Mouse (Mus musculus): ENCODE data around the gene Erc2. TPM values are rescaled to one million over a fixed set of nuclear protein-coding genes. Genes with fewer than 3 reads are reported as not detected.

Erc2 gene
- polyA plus RNA-seq, 1 experiment: 0.90 TPM

- TF ChIP-seq MYOD1 (IDR thresholded peaks at IDR 0.05; ENCODE audit: control insufficient read depth, insufficient read length, low read depth) (no peak), CTCF (IDR thresholded peaks at IDR 0.05; ENCODE audit: control insufficient read depth, insufficient read depth, insufficient read length) (peak; percentile 30), USF1 (IDR thresholded peaks at IDR 0.05; ENCODE audit: low read depth) (no peak), FOSL1 (IDR thresholded peaks at IDR 0.05; ENCODE audit: insufficient read depth, low read length, poor library complexity, severe bottlenecking) (no peak), MYOG (IDR thresholded peaks at IDR 0.05; ENCODE audit: control insufficient read depth, extremely low read depth, insufficient read length) (no peak), CEBPB (IDR thresholded peaks at IDR 0.05; ENCODE audit: low read depth) (no peak), MAX (IDR thresholded peaks at IDR 0.05) (no peak)
- H3K79me3 ChIP-seq (ENCODE audit: low read depth): no peaks in the 10 kb centered on the region
- no peaks in the 10 kb centered on the region for H3K27me3 ChIP-seq (ENCODE audit: control insufficient read depth, insufficient read depth, insufficient read length)
- no peak overlapping the region for H3ac ChIP-seq (ENCODE audit: control insufficient read depth, insufficient read length, low read depth)
- H3K79me2 ChIP-seq (ENCODE audit: control insufficient read depth, insufficient read depth): no peaks in the 10 kb centered on the region
- no peak overlapping the region for H3K4me3 ChIP-seq (ENCODE audit: insufficient read depth, poor library complexity, severe bottlenecking)
- no peaks in the 10 kb centered on the region for H3K36me3 ChIP-seq (ENCODE audit: control insufficient read depth, insufficient read depth)
Measured at GRCm38 (mm10) chr14:27741248-27741916, 119.2 kb downstream of the Erc2 start.

GRCm38 (mm10) chr14:27754340-27754739, 132.1 kb downstream of the Erc2 start:
- H3K79me3 ChIP-seq (ENCODE audit: low read depth): no peaks in the 10 kb centered on the region
- TF ChIP-seq CTCF (IDR thresholded peaks at IDR 0.05; ENCODE audit: control insufficient read depth, insufficient read depth, insufficient read length) (no peak), CEBPB (IDR thresholded peaks at IDR 0.05; ENCODE audit: low read depth) (no peak), MYOD1 (IDR thresholded peaks at IDR 0.05; ENCODE audit: control insufficient read depth, insufficient read length, low read depth) (no peak), MAX (IDR thresholded peaks at IDR 0.05) (no peak), MYOG (IDR thresholded peaks at IDR 0.05; ENCODE audit: control insufficient read depth, extremely low read depth, insufficient read length) (no peak), USF1 (IDR thresholded peaks at IDR 0.05; ENCODE audit: low read depth) (no peak), FOSL1 (IDR thresholded peaks at IDR 0.05; ENCODE audit: insufficient read depth, low read length, poor library complexity, severe bottlenecking) (peak; percentile 17)
- no peak overlapping the region for H3ac ChIP-seq (ENCODE audit: control insufficient read depth, insufficient read length, low read depth)
- no peaks in the 10 kb centered on the region for H3K36me3 ChIP-seq (ENCODE audit: control insufficient read depth, insufficient read depth)
- no peaks in the 10 kb centered on the region for H3K27me3 ChIP-seq (ENCODE audit: control insufficient read depth, insufficient read depth, insufficient read length)
- H3K79me2 ChIP-seq (ENCODE audit: control insufficient read depth, insufficient read depth): no peaks in the 10 kb centered on the region
- no peak overlapping the region for H3K4me3 ChIP-seq (ENCODE audit: insufficient read depth, poor library complexity, severe bottlenecking)

GRCm38 (mm10) chr14:27756901-27757300, 134.7 kb downstream of the Erc2 start:
- Histone ChIP-seq H3K4me3 (ENCODE audit: insufficient read depth, poor library complexity, severe bottlenecking) (no peak overlapping the region), H3K36me3 (ENCODE audit: control insufficient read depth, insufficient read depth) (no peaks in the 10 kb centered on the region), H3K27me3 (ENCODE audit: control insufficient read depth, insufficient read depth, insufficient read length) (no peaks in the 10 kb centered on the region), H3ac (ENCODE audit: control insufficient read depth, insufficient read length, low read depth) (no peak overlapping the region), H3K79me2 (ENCODE audit: control insufficient read depth, insufficient read depth) (no peaks in the 10 kb centered on the region), H3K79me3 (ENCODE audit: low read depth) (no peaks in the 10 kb centered on the region)
- no peak for TF ChIP-seq CTCF (IDR thresholded peaks at IDR 0.05; ENCODE audit: control insufficient read depth, insufficient read depth, insufficient read length)
- TF ChIP-seq MYOD1 (IDR thresholded peaks at IDR 0.05; ENCODE audit: control insufficient read depth, insufficient read length, low read depth): no peak
- no peak for TF ChIP-seq CEBPB (IDR thresholded peaks at IDR 0.05; ENCODE audit: low read depth)
- no peak for TF ChIP-seq FOSL1 (IDR thresholded peaks at IDR 0.05; ENCODE audit: insufficient read depth, low read length, poor library complexity, severe bottlenecking)
- no peak for TF ChIP-seq USF1 (IDR thresholded peaks at IDR 0.05; ENCODE audit: low read depth)
- no peak for TF ChIP-seq MAX (IDR thresholded peaks at IDR 0.05)
- TF ChIP-seq MYOG (IDR thresholded peaks at IDR 0.05; ENCODE audit: control insufficient read depth, extremely low read depth, insufficient read length): no peak

GRCm38 (mm10) chr14:27758230-27758629, 136.0 kb downstream of the Erc2 start:
- Histone ChIP-seq H3K4me3 (ENCODE audit: insufficient read depth, poor library complexity, severe bottlenecking) (no peak overlapping the region), H3K27me3 (ENCODE audit: control insufficient read depth, insufficient read depth, insufficient read length) (no peaks in the 10 kb centered on the region), H3K79me3 (ENCODE audit: low read depth) (no peaks in the 10 kb centered on the region), H3K79me2 (ENCODE audit: control insufficient read depth, insufficient read depth) (no peaks in the 10 kb centered on the region), H3K36me3 (ENCODE audit: control insufficient read depth, insufficient read depth) (no peaks in the 10 kb centered on the region), H3ac (ENCODE audit: control insufficient read depth, insufficient read length, low read depth) (no peak overlapping the region)
- TF ChIP-seq MYOG (IDR thresholded peaks at IDR 0.05; ENCODE audit: control insufficient read depth, extremely low read depth, insufficient read length) (no peak), MYOD1 (IDR thresholded peaks at IDR 0.05; ENCODE audit: control insufficient read depth, insufficient read length, low read depth) (no peak), CTCF (IDR thresholded peaks at IDR 0.05; ENCODE audit: control insufficient read depth, insufficient read depth, insufficient read length) (no peak), FOSL1 (IDR thresholded peaks at IDR 0.05; ENCODE audit: insufficient read depth, low read length, poor library complexity, severe bottlenecking) (no peak), CEBPB (IDR thresholded peaks at IDR 0.05; ENCODE audit: low read depth) (no peak), MAX (IDR thresholded peaks at IDR 0.05) (no peak), USF1 (IDR thresholded peaks at IDR 0.05; ENCODE audit: low read depth) (no peak)

- H3K79me3 ChIP-seq (ENCODE audit: low read depth): no peaks in the 10 kb centered on the region
- no peaks in the 10 kb centered on the region for H3K27me3 ChIP-seq (ENCODE audit: control insufficient read depth, insufficient read depth, insufficient read length)
- no peak overlapping the region for H3K4me3 ChIP-seq (ENCODE audit: insufficient read depth, poor library complexity, severe bottlenecking)
- H3ac ChIP-seq (ENCODE audit: control insufficient read depth, insufficient read length, low read depth): no peak overlapping the region
- H3K36me3 ChIP-seq (ENCODE audit: control insufficient read depth, insufficient read depth): no peaks in the 10 kb centered on the region
- no peaks in the 10 kb centered on the region for H3K79me2 ChIP-seq (ENCODE audit: control insufficient read depth, insufficient read depth)
- TF ChIP-seq FOSL1 (IDR thresholded peaks at IDR 0.05; ENCODE audit: insufficient read depth, low read length, poor library complexity, severe bottlenecking) (no peak), CTCF (IDR thresholded peaks at IDR 0.05; ENCODE audit: control insufficient read depth, insufficient read depth, insufficient read length) (no peak), MYOG (IDR thresholded peaks at IDR 0.05; ENCODE audit: control insufficient read depth, extremely low read depth, insufficient read length) (no peak), CEBPB (IDR thresholded peaks at IDR 0.05; ENCODE audit: low read depth) (no peak), USF1 (IDR thresholded peaks at IDR 0.05; ENCODE audit: low read depth) (no peak), MAX (IDR thresholded peaks at IDR 0.05) (no peak), MYOD1 (IDR thresholded peaks at IDR 0.05; ENCODE audit: control insufficient read depth, insufficient read length, low read depth) (no peak)
Measured at GRCm38 (mm10) chr14:27759069-27759628, 136.9 kb downstream of the Erc2 start.
